Mouse (Mus musculus): ENCODE data around the gene Atxn1.

DNA sequence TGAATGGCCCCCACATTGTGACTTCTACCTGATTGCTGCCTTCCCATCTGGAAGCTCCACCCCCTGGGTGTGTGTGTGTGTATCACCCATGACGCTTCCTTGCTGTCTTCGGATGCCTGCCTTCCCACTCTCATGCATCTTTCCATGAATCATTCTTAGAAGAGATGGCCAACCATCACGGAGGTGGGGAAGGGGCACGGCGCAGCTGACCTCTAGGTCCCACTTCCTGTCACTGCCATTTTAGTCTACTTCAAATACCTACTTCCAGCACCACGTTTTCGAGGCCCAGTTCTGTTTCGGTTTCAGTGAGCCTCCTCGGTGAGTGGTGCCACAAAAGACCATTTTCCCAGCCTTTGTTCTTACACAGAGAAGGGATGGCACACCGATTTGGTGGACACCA is 99.2 kb downstream of the Atxn1 start:
- no peak for TF ChIP-seq CTCF (IDR thresholded peaks at IDR 0.05; ENCODE audit: extremely low read depth, insufficient read depth, low read length)
- no peak for TF ChIP-seq POLR2A (IDR thresholded peaks at IDR 0.05; ENCODE audit: extremely low read depth, insufficient read depth, low read length)

Data from cortical plate, adult 2 months (tissue).